Mouse (Mus musculus): ENCODE data around the gene Defb23.
"Not testable (repeated sequence)": the region's sequence is repeated elsewhere in the genome, so short reads cannot be mapped to it uniquely, and the experiment has no call there.

Gene Defb23

GRCm38 (mm10) chr2:152436983-152437860 lies 27.2 kb downstream of the Defb23 start:
- DNase-seq (ENCODE audit: low spot score in 2 of 2) = peak; percentile 64 to 75

DNA sequence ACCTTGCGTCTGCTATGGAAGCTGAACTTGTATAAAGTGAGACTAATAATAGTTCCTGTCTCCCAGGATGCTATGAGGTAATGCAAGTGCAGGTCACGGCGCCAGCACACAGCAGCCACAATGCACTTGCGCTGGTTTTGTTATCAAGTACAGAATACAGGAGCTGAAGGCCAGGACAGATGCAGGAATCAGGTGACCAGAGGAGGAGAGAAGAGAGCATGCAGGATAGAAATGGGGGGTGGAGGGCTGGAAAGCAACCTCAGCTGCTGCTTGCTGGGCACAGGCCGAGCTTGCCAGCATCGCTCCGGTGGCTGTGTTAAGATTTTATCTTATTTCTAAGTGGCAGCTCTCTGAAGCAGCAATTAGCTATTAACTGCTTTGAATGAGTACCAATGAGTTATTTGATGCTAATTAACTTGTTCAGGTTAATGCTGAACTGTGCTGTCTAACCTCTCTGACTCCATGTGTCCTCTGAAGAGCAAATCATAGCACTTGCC lies 28.0 kb downstream of the Defb23 start:
- DNase-seq (ENCODE audit: low spot score in 2 of 2) = no peak

- DNase-seq (ENCODE audit: low spot score in 2 of 2) = not testable (repeated sequence)
These were observed 35.9 kb downstream of the Defb23 start for GRCm38 (mm10) chr2:152428481-152428880.

DNA sequence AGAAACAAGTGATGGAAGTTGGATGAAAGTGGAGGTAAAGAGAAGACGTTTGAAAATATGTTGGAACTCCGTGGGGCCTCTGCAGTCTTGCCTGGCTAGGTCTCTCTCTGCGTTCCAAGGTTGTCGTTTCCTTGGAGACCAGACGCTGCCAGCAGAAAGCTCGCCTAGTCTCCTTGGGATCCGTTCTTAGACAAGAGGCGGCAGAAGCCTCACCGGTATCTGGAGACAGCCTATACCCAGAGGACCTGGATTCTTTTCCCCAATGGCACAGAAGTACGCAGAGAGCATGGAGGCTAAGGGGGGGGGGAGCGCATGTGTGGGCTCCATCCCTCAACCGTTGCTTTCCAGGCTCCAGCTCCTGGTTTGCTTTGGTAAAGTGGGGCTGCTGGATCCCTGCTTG lies 36.9 kb downstream of the Defb23 start:
- DNase-seq (ENCODE audit: low spot score in 2 of 2) = peak in 1 of 2 experiments; percentile 40

GRCm38 (mm10) chr2:152415786-152416185 lies 48.6 kb downstream of the Defb23 start:
- no peak for DNase-seq (ENCODE audit: low spot score in 2 of 2)

DNA sequence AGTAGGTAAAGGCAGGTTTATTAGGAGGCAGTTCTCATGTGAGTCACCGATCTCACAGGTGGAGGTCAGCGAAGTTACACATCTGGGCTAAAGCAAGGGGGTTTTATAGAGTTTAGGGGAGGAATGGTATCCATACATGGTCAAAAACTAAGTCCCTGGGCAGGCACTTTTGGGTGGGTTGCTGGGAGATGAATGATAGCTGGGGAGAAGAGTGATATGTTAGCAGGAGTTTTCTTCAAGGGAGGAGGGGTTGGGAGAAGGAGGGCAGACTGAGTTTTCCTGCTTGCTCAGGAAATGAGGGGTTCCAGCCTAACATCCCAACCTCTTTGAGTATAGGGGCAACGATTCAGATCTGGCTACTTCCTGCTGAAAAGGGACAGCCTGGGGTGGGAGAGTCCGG lies 49.1 kb downstream of the Defb23 start, which contains the start of gene 6820408C15Rik:
6820408C15Rik (plus strand) TSS at position 301 of the 400 bp plus-strand sequence.
- no peak for DNase-seq (ENCODE audit: low spot score in 2 of 2)

DNA sequence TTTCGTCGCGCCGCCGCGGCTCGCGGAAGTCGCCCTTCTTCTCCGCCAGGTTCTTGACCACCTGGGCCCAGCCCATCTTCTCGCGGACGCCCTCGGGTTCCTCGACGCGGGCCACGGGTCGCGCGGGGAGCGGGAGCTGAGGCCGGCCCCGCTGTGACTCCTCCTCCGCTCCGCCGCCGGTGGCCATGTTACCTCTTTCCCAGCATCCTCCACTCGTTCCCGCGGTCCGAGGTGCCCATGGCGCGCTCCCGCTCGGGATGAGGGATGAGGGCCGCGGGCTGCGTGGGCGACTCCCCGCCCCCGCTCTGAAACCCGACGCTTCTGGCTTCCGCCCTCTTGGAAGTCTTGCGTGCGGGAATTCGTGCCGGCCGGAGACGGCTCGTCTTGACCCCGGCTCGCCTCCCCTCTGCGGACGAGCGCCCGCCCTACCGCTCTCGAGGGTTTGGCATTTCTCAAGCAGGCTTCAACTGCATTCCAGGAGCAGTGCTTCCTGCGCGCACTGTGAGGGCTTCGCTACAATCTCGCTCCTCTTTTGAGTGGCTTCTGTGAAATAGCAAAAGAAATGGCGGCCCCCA lies 49.7 kb downstream of the Defb23 start, which contains the start of gene Zcchc3:
Zcchc3 (minus strand) TSS at position 437 of the 575 bp plus-strand sequence.
- DNase-seq (ENCODE audit: low spot score in 2 of 2) = peak; percentile 83 to 85

DNA sequence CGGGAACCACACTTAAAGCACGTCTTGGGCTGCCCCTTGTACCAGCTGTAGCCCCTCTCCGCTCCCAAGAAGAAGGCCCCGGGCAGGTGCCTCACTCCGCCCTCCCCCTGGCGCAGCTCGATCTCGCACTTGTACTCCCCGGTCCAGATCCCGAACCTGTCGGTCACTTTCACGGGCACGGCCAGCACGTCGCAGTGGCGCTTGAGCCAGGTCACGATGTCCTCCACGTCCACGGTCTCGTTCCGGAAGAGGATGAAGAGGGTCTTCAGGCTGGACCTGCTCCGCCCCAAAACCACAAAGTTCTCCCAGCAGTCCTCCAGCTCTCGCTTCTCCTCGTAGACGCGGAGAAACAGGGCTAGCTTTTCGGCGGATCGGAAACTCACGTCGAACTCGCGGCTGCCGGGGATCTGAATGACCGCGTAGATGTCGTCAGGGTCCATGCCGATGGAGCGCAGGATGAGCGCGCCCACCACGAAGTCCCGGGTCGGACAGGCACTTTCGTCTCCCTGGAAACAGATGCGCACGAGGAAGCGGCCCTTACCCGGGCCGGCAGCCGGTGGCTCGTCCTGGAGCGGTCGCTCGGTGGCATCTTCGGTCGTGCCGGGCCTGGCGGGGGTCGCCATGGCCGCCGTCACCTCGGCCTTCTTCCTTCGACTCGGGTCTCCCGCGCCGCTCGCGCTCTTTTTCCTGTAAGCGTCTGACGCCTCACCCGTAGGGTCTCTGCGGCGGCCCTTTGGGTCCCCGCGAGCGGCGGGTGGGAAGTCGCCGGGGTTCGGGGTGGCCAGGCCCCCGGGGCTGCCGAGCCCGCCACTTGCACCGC lies 50.4 kb downstream of the Defb23 start:
- no peak for DNase-seq (ENCODE audit: low spot score in 2 of 2)

DNA sequence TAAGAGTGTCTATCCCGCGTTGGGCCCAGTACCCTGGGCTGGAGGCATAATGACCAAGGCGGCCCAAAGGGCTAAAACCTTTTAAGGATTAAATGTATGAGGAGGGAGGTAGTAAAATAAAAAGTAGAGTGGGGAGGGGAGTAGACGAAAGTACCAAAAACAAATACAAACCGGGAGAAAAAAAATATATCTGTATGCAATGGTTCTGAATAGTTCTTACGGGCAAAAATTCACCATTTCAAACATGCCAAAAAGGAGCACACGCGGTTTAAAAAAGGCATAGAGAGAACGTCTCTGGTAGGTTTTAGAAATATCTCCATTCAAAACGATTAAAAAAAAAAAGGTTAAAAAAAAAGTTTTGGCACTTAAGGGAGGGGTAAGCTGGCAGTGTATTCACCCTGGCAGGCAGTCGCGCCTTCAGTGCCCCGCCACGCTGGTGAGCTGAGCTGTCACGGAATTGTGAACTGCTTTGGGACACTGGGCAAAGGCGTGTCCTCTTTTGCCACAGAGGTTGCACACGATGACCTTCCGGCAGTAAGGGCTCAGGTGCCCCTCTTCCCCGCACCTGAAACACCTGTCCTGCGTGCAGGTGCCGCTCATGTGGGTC lies 51.2 kb downstream of the Defb23 start:
- DNase-seq (ENCODE audit: low spot score in 2 of 2) = no peak

GRCm38 (mm10) chr2:152412526-152413157 lies 51.8 kb downstream of the Defb23 start:
- DNase-seq (ENCODE audit: low spot score in 2 of 2) = no peak

- DNase-seq (ENCODE audit: low spot score in 2 of 2) = no peak
These were observed 52.9 kb downstream of the Defb23 start for GRCm38 (mm10) chr2:152411471-152411870.

- peak; percentile 71 to 76 for DNase-seq (ENCODE audit: low spot score in 2 of 2)
These were observed 53.4 kb downstream of the Defb23 start for GRCm38 (mm10) chr2:152410971-152411371.

GRCm38 (mm10) chr2:152409781-152410180 lies 54.6 kb downstream of the Defb23 start:
- DNase-seq (ENCODE audit: low spot score in 2 of 2) = no peak

Data from frontal cortex, postnatal 14 days (tissue).